Mouse (Mus musculus) gastrocnemius, postnatal 25 days (tissue): Measurements from ENCODE around the gene Rps9. TPM values are rescaled to one million over a fixed set of nuclear protein-coding genes. Genes with fewer than 3 reads are reported as not detected.

Source experiments
- DNase-seq: peaks from one replicate; pipeline ENCODE4 v3.0.0; 2022
- long read RNA-seq, 2 experiments: library from polyadenylated mRNA; stranded (forward); transcript quantifications; one replicate each; pipeline ENCODE4 v2.0.0; 2021
- total RNA-seq, 2 experiments: library from RNA; stranded (reverse); gene quantifications; 1 replicate in 1 of 2; 2 replicates in 1 of 2; pipeline ENCODE4 v1.2.3; 2021

Rps9 gene
- 100 to 1,000 TPM; 374 to 415 TPM for total RNA-seq
- long read RNA-seq, experiment 1, transcript Rps9-201 (5 exons, 751 nt) = major isoform, 302 of 407 reads
- long read RNA-seq, experiment 1, transcript Rps9-204 (4 exons, 914 nt) = minor isoform, 23 of 407 reads
- long read RNA-seq, experiment 1, partial matches to known transcripts = 75 of 407 reads
- long read RNA-seq, experiment 1, other reads (novel, unspliced or antisense) = 7 of 407 reads
- long read RNA-seq, experiment 2, transcript Rps9-204 (4 exons, 914 nt) = minor isoform, 16 of 309 reads
- long read RNA-seq, experiment 2, transcript Rps9-201 (5 exons, 751 nt) = major isoform, 250 of 309 reads
- long read RNA-seq, experiment 2, partial matches to known transcripts = 41 of 309 reads
- long read RNA-seq, experiment 2, other reads (novel, unspliced or antisense) = 2 of 309 reads

DNA sequence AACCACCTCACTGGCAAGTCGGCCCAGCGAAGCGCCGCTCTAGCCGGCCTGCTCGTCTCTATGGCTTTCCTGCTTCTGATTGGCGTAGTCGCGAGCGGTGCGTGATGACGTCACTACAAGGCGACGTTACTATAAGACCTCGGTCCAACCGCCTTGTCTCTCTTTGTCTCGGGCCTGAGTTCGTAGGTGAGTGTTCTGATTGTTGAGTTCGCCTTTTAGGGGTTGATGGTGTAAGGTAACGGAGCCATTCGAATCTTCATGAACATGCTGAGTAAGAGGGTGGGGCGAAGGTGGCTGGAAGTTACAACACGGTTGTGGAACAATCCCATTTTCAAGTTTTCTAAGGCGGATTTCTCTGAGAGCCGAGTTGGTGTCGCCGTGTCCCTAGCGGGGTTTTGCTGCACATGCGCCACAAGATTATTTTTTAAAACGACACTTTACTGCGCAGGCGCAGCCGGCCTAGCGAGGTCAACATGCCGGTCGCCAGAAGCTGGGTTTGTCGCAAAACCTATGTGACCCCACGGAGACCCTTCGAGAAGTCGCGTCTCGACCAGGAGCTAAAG is at the start of gene Rps9:
TSS of gene Rps9 (plus strand) at position 115 of the 563 bp plus-strand sequence.
- DNase-seq = peak; percentile 93

DNA sequence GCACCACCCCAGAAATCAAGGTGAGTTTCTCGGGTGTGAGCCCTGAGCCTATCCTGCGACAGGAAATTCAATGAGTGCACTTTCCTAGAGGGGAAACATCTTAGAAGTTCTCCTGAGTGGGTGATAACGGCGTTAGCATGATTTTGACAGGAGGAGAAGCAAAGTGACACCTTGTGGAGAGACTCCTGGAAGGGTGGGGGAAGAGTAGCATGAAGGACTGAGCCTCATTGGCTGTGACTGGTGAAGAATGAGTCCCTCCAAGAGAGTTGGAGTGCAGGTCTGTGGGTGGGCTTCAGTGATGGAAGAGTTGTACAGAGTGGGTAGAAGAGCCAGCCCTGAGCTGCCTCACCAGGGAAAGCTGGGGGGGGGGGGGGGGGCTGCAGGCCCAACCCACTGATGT is 46.8 kb upstream of the Rps9 start:
- DNase-seq = no peak

DNA sequence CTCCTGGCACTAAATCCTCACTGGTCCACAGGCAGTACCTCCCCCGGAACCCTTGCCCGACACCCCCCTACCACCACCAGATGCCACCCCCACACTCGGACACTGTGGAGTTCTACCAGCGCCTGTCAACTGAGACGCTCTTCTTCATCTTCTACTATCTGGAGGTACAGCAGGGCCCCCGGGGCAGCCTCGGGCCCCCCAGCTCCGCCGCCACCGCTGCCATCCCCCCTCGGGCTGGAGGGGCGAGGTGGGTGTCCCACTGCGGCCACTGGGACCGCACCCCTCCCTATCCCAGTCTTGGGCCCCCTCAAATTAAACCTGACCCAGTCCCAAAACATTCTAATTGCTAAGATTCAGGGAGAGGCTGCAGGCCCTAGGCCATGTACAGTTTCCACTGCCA is 45.2 kb upstream of the Rps9 start:
- no peak for DNase-seq

DNA sequence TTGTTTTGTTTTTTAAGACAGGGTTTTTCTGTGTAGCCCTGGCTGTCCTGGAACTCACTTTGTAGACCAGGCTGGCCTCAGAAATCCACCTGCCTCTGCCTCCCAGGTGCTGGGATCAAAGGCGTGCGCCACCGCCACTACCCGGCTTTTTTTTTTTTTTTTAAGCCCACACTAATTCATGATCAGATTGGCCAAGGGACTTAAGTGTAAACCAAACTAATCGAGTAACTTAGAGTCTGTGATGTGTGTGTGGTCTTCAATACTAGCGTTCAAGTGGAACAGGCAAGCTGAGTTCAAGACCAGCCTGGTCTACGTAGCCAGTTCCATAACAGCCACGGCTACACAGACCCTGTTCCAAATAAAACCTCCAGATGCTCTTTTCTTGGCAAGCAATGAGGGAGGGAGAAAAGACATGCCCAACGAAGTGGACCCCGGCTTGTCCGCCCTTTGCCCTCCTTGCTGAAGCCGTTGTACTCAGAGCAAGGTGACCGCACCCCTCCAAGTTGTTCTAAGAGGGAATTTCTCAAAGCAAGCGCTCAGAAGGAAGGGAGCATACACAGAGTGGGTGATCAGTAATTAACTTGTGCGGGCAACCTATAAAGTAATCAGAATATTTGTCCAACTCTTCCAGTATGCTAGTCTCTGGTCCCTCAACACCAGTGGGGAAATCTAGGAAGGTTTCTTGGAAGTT is 39.1 kb upstream of the Rps9 start:
- DNase-seq = no peak

DNA sequence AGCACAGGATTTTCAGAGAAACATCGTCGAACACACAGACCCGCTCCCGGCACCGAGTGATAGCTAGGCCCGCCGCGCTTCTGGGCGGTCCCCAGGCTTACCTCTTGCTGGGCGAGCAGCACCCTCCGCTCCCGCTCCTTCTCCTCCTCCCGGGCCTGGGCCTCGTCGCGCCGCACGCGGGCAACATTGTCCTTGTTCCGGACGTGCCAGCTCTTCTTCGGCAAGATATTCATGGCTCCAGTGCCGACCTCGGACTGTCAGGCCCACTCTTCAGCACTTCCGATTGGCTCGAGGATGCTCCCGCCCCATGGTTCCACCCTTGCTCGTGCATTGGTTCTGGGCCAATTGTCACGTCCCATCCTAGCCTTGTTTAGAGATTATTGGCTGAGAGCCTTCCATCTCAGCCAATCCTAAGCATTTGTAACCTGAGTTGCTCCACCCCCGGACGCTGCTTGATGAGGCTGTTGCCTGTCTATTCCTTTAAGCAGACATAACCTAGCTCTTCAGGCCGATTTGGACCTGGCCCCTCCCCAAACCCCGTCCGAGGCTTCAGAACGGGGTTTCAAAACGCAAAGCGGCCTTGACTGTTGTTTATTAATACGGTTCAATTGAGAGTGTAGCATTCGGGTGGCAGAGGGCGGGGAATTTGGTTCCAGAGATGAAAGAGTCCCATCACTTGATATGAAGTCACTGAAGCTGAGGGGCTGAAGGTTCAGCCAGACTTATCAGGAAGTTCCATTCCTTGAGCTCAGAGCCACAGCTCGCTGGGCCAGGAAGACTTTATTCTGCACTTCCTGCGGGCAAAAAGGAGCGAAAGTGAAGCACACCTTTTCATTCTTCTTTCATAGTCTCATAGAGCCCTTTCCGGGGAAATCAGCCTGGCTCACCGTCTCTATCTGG is 38.3 kb upstream of the Rps9 start, which contains the start of gene Leng1:
TSS of gene Leng1 (minus strand) at position 626 of the 900 bp plus-strand sequence.
- peak; percentile 97 for DNase-seq

DNA sequence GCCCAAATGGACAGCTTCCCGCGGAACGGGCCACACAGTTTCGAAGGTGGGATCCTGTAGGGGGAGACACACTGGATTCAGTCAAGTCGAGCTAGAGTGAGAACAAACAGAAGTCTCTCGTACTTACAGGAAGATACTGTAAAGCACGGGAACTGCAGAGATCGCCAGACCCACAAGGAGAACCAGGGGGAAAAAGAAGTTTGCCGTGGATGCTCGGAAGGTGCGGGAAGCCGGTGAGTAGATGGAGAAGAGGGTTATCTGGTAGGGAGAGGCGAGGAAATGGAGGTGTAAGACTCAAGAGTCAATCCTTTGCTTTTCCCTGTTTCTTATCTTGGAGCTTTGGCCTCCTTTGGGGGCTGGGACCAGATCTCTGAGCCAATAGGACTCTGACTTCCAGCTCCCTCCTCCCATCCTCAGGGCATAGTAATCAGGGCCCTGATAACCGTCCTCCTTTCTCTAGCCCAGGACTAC is 36.8 kb upstream of the Rps9 start:
- no peak for DNase-seq

DNA sequence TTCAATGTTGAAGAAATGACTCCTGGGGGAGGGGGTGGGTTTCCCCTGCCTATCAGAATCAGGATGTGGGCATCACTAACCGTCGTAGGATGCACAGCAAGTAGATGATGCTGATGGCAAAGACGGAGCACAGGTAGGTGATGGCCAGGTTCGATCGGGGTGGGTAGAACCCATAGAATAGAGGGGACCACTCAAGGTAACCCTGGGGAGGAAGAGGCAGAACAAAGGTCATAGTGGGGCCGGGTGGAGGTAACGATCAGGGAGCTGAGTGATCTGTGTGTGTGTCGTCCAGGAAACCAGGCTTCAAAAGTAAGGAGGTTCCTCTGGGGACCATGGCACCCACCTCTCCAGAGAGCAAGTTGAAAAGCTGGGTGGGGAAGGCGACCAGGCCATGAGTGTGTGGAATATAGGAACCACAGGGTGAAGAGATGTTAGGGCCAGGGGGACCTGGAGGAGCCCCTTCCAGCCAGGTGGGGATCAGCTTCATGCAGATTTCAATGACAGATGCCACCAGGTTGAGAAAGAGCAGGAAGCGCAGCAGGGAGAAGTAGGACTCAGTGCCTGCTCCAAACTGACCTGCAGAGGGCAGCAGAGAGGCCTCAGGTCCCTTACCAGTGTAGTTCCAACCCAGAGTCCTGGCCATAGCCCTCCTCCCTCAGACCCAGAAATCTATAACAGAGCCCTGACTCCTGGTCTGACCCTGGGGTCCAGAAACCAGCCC is 29.1 kb upstream of the Rps9 start:
- peak; percentile 60 for DNase-seq

DNA sequence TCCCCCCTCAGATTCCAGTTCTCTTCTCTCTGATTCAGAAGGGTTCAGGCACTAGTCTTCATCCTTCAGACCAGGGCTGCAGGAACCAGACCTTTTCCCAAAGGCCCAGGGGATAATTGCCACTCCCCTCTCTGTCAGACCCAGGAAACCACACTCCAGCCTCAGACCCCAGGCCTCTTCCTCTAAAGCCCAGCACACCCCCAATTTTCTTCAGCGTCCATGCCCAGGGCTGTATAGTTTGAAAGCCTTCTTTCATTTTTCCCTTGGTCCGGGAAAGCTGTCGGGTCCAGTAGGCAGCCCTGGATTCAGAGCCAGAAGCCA is 28.6 kb upstream of the Rps9 start:
- no peak for DNase-seq

DNA sequence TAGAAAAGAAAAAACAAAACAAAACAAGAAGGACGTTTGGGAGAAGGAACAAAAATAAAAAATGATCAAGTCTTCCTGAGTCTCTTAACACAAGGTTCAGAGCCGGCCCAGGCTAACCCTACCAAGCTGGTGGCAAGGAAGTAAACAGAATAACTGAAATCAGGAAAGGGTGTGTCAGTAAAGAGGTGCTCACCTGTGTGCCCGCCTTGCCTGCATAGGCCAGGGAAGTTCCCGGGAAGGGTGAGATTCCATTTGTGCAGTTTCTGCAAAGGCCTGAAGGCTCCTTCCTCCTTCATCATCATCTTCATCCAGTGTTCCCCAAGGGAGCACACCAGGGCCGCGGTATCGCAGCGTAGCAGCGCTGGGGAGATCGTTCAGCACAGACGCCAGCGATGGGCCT is 27.4 kb upstream of the Rps9 start:
- no peak for DNase-seq

DNA sequence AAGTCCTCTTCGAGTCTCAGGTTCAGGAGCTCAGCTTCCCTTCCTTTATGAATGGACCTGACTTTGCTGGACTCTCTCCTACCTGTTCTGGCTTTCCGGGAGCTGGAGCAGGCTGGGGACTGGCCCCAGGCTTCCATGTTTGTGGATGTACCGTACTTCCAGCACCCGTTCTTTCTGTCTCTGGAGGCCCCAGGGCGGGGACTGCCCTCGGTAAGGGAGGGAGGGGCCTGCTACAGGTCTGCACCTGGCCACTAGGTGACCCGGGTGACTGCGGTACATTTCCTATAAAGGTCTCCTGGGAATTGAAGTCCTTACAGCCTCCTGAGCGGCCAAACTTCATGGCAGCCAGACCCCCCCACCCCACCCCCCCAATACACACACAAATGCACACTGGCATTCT is 26.5 kb upstream of the Rps9 start, which contains the start of gene Tmc4:
TSS of gene Tmc4 (minus strand) at position 212 of the 400 bp plus-strand sequence.
- no peak for DNase-seq

DNA sequence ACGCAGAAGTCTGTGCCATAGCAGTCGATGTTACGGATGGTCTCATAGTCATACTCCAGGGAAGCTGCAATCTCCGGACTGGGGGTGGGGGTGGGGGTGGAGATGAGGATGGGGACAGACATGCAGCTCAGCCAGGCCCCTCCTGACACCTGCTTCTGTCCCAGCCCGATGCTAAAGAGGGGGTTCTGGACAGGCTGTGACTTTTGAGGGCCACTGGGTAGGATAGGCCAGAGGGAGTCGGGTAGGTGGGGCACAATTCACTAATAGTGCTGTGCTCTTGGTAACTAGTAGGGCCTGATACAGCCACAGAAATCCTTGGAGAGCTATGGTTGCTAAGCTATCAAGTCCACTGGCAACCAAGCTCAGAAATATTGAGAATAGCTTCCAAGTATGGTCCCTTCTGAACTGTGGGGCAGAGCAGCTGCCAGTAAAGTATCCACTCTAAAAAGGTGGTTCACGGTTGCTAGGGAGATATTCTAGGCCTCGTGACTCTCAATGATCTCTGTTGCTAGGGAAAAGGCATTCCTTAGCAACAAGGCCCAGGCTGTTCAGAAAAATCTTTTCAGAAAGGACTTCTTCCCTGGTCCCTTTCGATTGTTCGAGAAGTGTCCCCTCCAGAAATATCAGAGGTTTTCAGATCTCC is 19.8 kb upstream of the Rps9 start:
- DNase-seq = no peak

DNA sequence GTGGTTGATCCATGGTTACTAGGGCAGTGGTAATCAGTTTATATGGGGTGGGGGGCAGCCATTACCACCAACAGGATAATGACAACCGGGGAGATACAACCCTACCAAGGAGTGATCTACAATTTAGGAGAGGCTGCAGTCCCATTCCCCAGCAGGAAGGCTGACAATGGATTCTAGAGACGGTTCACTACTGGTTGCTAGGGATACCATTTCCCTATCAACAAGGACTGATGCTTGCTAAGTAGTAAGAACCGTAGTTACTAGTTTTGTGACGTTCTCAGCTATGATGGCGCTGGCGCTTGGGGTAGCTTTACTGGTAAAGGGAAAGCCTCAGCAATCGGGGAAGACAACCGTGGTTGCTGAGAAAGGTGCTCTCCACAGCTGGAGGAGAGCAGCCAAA is 19.1 kb upstream of the Rps9 start:
- DNase-seq = no peak

DNA sequence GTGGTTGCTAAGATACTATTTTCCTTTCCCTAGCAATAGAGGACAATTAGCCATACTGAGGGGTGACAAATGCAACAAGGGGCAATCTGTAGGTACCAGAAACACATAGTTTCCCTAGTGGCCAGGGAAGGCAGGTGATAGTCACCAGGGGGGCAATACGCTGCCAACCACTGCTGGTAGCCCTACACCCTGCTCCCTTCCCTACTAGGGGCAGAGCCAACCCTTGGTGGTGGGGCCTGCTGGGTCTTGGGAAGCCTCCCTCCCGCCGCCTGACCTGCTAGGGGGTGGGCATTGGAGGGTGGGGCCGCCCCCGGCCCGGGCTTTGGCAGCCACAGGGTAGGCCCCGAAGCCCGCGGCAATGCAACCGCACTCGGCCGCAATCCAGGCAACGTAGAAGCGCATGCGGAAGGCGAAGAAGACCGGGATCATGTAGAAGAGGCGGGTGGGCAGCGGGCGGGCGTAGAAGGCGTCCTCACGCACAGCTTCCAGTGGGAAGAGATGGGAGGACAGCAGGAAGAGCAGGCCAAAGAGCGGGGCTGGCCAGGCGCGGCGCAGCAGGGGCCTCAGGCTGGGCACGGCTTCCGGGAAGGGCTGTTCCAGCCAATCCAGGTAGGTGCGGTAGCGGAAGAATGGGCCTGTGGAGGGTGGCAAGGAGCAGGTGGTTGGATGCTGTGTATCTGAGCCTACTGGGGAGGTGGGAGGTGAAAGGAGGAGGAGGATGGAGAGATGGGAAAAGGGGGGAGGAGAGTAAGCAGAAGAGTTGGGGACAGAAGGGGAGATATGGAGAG is 18.2 kb upstream of the Rps9 start:
- DNase-seq = no peak

DNA sequence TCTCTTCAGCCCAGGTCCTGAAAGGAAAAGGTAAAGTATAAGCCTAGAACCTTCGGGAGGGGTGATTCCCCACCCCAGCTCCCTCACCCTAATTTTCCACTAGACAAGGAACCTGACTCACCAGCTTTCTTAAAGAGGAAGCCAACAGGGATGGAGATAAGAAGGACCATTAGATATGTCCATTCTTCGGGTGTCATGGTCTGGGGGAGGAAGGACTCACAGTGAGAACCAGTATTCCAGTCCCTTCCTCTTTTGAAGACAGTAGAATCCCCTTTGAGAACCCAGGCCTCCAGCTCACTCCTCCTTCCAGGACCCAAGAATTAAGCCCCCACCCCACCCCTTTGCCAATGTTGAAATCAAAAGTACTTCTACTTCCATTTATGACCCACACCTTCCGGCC is 11.9 kb upstream of the Rps9 start:
- no peak for DNase-seq

DNA sequence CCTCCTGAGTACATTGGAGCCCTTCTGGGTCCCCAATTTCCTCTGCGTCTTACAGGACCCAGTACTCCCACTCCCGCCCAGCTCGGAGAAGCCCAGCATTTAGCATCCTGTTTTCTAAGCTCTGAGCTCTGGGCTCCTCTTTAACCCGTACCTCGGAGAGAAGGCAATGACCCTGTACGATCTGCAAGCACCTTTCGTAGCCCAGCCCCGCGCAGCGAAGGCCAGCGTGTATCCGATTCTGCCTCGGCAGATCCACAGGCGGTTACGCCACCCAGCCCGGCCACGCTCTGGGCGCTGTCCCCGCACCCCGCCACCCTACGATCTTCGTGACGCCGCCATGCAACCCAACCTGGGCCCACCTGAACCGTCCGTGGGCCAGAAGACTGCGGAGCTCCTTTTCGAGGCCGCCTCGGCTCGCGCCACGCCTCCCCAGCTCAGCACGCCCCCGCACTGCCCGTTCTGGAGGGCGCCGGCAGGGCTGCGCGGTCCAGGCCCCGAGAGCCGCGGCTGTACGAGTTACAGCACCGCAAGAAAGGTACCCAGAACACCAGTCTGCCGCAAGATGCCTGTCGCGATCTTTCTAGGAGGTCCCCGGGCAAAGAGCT is 11.3 kb upstream of the Rps9 start, which contains the start of gene Tsen34:
TSS of gene Tsen34 (plus strand) at position 482 of the 605 bp plus-strand sequence.
- DNase-seq = no peak

DNA sequence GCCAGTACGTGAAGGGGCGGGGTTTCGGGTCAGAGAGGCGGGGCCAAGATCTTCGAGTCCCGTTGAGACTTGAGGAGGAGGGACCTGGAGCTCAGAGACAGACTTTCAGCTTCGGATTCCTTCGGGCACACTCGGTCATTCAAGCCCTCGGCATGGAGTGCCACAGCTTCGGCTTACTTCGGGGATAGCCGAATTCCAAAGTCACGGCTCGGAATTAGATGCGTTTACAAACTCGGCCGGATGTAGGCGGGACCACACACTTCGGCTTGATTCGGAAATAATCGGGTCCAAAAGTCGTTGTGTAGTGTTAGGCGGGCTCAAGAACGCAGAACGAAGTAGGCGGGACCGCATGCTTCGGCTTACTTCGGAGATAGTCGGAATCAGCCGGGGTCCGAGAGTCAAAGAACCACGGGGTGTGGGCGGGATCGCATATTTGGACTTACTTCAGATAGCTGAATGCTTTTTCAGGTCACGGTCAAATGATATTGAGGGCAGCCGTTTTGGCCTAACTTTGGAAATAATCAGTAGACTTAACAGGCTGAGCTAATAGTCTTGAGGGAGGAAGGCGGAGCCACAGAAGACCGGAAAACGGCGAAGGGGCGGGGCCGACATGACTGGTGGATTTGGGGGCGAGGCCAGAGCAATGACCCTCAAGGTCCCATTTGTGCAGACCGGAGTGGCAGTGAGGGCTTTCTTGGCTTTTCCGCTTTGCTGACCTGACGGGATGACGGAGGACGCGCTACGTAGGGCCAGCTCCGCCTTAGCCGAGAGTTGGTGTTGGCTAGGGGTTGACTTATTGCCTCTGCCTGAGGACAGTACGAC is 10.6 kb upstream of the Rps9 start, which contains the start of gene Mboat7:
TSS of gene Mboat7 (minus strand) at position 537 of the 822 bp plus-strand sequence.
- peak; percentile 94 for DNase-seq

DNA sequence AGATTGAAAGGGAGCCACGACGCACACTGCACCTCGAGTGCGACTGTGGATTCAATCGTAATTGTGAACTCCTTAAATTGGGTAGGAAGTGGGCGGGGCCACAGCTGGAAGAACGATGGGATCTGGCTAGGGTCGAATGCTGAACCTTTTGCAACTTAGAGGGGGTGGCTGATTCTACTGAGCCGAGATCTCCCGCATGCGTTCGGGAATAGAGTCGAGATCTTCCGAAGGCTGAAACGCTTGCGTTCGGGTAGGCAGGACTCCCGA is 10.1 kb upstream of the Rps9 start:
- DNase-seq = no peak

DNA sequence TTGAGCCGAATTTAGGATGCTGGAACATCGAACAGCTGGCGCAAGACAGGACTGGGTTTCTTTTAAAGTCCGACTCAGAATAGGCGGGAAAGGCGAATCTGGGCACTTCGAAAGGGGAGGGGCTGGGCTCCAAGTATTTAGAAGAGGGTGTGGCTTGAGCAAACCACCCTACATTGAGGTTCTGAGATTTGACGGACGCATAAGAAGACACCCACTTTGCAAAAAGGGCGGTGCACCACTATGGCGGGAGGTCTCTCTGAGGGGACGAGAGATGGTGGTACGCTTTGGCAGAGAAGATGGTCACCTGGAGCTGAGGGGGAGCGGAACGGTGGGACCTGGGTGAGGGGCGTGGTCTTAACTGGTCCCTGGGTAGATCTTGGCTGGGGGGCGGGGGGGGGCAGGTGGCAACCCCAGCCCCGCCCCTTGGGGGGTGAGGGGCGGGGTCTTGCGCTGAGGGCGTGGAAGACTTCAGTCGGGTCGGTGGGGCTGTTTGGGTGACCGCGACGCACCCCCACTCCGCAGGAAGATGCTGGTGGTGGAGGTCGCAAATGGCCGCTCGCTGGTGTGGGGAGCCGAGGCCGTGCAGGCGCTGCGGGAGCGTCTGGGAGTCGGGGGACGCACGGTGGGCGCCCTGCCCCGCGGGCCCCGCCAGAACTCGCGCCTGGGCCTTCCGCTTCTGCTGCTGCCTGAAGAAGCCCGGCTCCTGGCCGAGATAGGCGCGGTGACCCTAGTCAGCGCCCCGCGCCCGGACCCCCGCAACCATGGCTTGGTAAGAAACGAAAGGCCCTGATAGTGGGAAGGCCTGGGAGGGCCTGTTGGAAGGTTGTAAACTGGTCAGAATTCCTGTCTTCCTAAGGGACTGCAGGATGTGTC is 9.5 kb upstream of the Rps9 start:
- peak; percentile 70 for DNase-seq
